Mouse (Mus musculus) urinary bladder, postnatal 14 days (tissue): ENCODE results near the gene Gm28047.
"Not testable (repeated sequence)": the region's sequence is repeated elsewhere in the genome, so short reads cannot be mapped to it uniquely, and the experiment has no call there.

ENCODE experiments used
- DNase-seq: peaks from one replicate; pipeline ENCODE4 v3.0.0; 2021; ENCODE audit warnings: low spot score

The Gm28047 gene

DNA sequence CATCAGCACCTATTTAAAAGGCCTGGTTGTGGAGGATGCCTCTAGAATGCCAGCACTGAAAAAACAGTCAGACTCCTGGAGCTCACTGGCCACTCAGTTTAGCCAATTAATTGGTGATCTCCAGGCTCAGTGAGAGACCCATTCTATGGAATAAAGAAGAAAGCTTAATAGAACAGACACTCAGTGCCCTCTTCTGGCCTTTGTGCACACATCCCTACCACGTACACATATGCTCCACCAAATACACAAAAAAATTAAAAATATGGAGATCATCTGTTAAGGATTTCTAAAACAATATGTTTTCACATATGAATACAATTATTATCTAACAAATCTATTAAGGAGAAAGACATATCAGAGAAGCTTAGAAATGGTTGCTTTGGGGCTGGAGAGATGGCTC, 4.1 kb downstream of the Gm28047 start:
- no peak for DNase-seq

DNA sequence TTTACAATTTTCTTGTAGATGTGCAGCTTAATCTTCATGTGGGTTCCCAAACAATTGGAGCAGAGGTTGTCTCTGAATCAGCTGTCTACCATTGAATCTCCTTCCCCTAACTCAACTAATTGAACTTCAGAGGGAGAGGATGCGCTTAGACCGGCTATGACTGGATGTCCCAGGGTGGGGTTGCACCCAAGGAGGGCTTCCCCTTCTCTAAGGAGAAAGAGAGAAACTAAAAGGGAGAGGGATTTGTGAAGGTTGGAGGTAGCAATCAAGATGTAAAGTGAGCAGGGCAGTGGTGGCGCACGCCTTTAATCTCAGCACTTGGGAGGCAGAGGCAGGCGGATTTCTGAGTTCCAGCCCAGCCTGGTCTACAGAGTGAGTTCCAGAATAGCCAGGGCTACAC, 5.4 kb downstream of the Gm28047 start:
- no peak for DNase-seq

DNA sequence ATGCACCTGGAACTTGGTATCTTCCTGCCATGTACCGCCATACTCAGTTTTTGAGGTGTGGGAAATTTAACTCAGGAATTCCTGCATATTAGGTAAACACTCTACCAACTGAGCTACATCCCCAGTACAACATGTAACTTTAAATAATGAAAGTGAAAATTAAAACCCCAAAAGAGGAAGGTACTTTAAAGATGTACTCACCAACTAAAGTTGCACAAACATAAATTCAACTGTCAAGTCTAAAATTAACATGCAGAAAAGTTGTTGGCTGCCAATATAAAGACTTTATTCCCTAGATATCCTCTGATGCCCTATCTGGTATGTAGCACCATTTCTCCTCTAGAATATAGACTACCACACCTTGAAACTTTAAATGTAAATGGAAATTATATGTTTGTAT, 7.2 kb downstream of the Gm28047 start:
- DNase-seq, result no peak

DNA sequence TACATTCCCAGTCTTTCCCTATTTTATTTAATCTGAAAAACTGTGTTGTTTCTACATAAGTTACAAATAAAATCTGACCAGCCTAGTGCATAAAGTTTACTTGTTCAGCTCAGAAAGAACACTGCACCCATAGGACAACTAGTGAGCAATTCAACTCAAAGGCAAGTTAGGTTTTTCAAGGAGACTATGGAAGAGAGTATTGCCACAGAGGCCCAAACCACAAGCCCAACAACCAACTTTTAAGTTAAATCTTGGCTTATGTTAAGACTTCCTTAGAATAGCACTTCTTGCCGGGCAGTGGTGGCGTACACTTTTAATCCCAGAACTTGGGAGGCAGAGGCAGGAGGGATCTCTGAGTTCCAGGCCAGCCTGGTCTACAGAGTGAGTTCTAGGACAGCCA, 8.7 kb downstream of the Gm28047 start:
- no peak for DNase-seq

DNA sequence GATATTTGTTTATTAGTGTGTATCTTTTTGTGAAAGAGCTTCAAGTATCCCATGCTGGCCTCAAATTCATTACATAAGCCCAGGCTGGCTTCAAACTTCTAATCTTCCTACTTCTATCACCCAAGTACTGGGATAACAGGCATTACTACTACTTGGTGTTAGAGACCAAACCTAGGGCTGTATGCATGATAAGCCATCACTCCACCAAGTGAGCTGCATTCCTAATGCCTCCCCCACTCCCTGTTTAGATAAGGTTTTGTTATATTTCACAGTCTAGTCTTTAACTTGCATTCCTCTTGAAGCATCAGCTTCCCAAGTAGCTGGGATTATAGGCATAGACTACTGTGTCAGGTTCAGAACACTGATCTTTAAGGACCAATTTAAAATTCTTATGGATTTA, 10.6 kb downstream of the Gm28047 start:
- no peak for DNase-seq

DNA sequence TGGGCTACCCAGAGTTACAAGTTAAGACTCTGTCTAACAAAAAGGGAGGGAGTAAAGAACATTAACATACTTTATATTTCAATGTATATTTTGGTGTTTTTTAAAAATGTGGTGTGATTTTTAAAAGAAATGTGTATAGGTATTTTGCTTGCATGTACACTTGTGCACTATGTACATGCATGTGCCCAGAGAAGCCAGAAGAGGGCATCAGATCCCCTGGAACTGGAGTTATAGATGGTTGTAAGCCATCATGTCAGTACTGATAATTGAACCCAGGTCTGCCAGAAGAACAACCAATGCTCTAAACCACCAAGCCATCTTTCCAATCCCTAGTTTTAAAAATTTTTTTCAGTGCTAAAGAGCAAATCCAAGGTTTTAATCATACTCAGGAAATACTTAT, 11.9 kb downstream of the Gm28047 start:
- no peak for DNase-seq

DNA sequence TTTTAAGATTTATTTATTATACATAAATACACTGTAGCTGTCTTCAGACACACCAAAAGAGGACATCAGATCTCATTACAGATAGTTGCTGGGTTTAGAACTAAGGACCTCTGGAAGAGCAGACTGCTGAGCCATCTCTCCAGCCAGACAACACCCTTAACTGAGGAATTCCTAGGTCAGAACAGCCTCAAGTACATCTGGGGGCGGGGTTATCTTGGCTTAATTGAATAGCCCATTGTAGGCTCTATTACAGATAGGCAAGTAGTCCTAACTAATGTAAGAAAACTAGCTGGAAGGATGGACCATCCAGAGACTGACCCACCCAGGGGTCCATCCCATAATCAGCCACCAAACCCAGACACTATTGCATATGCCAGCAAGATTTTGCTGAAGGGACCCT, 16.3 kb downstream of the Gm28047 start:
- DNase-seq, result not testable (repeated sequence)

DNA sequence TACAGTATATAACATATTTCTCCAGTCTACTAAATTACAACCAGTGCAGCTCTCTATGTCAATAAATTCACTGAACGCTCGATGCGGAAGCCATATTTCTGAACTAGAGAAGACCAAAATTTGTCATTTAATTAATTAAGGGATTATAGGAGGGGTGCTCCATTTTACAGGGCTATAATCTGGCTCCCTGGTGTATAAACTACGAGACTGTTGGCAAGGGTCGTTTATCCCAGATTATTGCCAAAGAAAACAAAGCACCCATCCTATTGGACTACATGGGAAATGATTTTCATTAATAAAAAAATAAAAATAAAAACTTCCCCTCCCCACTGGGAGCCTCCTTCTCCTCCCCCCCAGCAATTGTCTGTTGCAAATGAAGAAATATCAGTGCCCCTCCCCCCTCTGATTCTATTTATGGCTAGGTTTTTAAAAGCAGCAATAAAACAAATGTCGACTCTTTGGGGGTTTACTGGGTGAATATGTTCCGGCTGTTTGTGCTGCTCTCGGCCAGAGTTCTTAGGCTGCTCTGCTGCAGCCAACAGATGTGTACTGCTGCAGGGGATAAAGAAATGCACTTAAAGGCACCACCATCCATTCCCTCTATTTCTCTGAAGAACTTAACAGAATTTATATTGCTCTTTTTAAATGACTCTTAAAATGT, 30.7 kb downstream of the Gm28047 start:
- DNase-seq, result no peak

DNA sequence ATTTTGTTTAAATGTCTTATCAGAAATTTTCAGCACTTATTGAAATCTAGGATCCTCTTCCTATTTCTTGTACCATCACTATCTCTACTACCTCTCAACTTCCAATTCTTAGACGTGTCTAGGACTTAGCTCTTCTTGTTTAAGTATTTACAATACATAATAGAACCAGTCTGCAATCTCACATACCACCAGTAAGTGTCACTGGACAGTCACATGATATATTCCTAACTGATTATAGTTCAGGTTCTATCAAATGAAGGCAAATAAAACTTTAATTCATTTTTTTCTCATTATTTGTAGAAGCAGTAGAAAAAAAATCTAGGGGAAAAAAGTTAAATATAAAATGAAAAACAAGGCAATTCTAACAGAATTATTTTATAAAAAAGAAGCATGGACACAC, 32.2 kb downstream of the Gm28047 start:
- DNase-seq, result no peak

DNA sequence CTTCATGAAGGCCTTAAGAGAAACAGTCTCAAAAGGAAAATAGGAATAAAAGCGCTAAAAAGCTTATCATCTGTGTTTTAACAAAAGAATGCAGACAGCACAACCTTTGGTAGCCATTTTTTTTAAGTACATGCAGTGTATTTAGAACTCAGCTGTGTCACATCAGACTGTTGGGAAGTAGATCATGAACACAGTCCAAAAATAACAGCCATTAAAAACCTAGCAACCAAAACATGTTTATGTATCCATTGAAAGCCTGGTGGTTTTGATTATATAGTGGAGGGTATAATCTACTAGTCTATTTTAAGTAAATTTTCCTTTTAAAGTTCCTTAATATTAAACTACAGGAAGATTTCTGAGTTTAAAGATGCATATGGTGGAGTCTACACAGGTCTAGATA, 34.3 kb downstream of the Gm28047 start:
- DNase-seq, result no peak

DNA sequence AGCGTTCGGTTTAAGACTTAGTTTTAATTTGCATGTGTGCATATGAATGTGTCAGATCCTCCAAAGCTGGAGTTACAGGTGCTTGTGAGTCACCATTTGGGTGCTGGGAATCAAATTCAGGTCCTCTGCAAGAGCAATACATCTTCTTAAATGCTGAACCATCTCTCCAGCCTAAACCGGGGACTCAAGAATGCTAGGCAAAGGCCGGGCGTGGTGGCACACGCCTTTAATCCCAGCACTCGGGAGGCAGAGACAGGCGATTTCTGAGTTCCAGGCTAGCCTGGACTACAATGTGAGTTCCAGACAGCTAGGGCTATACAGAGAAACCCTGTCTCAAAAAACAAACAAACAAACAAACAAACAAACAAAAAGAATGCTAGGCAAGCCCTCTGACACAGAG, 35.0 kb downstream of the Gm28047 start:
- DNase-seq, result no peak

DNA sequence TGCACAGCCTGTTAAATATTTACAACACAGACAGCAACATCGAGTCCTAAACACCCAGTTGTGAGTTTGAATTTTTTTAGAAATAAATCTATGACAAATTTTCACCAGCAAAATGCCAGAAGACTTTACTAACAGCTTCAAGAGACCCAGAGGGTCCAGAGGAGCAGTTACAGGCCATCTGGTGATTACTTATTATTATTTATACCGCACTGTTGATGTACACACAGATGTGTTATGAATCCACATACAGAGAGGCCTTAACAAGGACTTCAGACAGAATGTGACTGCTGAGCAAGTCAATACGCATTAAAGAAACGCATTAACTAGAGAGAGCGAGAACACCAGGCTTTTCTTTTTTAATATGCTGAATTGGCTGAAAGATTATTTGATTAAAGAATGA, 39.4 kb downstream of the Gm28047 start:
- DNase-seq, result no peak

DNA sequence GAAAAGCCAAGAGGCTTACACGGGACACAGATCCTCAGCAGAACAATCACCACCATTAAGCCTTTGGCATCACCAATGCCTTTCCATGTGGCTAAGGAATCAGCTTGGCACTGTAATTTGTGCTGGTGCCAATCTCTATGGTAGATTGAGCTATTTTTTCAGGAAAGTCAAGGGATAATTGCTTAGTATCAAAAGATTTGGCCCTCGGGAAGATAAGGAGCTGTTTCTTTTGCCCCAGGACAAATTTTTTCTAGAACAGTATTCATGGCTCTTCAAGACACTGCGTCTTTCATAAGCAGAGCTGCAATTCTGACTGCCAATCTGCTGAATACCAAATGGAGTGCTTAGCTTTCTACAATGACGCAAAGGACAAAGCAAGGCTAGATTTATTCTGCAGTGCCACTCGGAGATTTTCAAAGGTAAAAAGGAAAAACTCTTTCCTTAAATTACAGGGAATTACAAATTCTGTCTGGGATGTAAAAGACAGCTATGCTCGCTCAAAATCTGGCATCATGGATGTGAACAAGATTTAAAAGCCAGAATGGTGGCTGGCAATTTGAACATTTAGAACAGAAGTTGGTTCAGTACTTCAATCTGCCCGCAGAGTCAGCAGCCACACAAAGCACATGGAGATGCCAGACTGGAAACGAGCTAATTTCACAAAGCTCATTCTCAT, 41.0 kb downstream of the Gm28047 start:
- no peak for DNase-seq

DNA sequence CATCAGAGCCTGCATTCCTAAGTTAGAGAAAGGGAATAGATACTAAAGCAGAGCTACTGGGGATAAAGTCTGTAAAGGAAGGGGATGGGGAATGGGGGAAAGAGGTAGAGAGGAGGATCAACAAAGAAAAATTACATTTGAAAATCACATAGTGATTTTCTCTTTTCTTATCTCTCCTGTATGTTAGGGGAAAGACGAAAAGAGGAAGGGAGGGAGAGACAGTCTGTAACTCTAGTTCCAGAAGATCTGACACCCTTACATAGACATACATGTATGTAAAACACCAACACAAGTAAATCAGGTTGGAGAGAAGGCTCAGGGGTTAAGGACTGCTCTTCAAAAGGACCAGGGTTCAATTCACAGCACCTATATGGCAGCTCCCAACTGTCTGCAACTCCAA, 43.7 kb downstream of the Gm28047 start:
- DNase-seq, result no peak

DNA sequence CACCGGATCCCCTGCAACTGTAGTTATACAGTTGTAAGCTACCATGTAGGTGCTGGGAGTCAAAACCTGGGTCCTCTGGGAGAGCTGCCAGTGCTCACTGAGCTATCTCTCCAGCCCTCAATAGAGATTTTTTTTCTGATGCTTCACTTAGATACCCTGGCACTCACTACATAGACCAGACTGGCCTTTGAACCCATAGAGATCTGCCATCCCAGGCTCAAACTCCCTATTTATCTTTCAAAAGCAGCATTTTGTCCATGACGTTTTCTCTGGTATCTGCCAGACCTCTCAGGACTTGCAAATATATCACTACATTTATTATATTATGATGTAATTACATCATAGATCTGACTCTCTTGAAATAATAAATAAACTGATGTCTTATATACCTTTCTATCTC, 46.5 kb downstream of the Gm28047 start:
- DNase-seq, result no peak

DNA sequence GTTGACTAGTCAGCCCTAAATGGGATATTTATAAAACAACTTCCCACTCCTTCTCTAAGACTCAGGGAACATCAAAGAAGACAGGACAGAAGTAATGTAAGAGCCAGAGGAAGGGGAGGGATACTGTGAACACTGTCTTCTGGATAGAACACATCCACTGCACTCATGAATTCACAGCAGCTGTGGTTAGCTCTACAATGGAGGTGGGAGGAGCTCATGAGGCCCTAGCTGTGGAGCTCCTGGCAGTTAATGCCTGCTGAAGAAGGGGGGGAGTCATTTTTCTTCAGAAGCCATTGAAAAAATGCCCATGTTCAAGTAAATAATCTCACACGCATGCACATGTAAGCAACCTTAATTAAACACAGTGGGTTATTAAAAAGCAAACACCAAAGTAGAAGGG, 47.9 kb downstream of the Gm28047 start:
- no peak for DNase-seq

DNA sequence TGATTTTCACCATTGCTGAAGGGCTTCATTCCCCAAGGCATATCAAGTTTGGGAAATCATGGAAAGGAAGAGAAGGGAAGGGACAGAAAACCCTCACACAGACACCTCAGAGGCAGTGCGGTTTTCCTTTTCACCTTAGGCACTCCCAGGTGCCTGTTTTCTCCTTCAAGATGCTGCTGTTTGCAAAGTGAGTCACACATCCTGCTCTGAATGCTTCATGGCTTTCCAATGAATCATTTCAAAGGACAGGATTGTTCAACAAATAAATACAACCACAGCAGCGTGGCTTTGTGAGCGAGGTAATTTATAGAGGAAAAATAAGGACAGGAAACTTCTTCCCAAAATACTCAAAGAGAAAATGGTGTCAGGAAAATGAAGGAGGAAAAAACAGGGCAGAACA, 52.8 kb downstream of the Gm28047 start:
- peak; percentile 22 for DNase-seq

DNA sequence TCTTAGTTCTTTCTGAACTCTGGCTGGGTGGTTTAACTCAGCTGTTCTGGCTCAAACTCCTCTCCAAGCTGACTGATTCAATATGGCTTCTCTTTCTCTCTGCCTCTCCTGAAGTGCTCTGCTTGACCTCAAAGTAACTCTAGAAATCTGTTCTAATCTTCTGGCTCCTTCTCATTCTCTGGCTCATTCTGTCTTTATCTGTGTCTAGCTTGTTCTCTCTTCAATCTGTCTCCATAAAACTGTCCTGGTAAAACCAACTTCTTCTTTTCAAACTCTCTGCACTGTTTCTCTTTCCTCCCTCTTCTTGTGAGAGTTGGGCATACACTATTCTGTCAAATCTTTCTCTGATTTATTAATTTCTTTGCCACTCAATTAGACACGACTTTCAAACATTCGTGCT, 57.0 kb downstream of the Gm28047 start:
- DNase-seq, result no peak

DNA sequence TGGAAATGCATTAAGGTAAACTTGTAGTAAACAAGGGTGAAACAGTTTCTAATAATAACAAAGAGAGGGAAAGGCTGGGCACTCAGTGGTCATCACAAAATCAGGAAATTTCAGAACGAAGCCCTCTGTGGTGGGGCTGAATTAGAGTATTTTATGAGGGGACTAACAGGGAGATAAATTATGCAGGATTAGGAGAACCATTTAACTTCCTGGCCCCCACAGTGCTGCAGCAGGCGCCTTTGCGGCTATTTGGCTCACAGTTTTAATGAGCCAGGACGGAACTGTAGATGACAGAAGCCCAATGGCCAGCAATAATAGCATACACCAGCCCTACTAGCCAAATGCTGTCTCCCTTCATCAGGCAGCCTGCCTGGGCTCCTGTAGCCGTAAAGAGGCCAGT, 61.2 kb downstream of the Gm28047 start:
- no peak for DNase-seq

DNA sequence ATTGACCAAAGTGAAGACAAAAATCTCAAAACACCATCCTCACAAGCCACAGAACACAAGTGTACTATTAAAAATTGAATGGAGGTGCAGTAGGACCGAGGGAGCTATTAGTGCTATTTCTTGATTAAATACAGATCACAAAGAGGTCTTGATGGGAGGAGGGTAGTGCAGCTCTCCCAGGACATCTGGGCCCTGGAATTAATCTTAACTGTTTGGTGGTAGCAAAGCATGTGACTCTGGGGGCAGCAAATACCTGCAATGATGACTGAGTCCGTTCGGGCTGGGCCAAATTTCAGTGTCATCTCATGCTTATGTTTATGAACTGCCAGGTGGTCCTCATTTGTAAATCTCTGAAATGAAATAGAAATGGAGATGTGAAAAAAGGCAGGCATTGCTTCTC, 61.8 kb downstream of the Gm28047 start:
- DNase-seq, result no peak

DNA sequence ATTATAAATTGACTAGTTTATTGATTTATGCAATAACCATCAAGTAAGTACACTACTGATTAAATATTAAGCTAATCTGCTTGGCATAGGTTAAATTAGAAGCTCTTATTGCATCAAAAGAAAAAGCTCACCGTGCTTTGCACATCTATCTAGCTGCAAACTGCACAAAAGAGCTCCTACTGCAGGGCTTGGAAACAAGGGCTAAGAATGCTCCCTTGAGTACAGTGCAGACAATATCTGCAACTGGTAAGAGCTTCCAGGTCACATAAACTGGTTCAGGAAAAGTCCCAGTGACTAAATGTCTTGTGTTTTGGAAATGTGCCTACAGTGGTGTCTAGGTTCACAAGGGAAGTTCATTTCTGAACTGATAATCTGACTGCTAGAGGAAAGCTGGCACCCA, 62.4 kb downstream of the Gm28047 start:
- no peak for DNase-seq

DNA sequence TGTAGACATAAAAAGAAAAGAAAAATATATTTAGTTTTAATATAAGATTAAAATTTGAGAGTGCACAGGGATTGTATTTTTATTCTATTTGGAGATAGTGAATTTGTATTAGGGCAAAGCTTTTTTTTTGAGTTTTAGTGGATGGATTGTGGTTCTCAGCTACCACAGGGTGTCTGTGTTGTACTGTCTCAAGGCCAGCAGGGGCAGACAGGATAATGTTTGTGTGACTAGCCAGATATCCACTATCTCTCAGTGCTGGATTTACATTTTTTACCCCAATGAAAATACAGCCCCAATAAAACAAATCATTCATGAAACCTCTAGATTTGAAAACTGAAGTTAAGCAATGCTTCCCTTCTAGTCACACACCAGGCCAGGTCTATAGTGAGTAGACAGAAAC, 67.3 kb downstream of the Gm28047 start:
- DNase-seq, result no peak

DNA sequence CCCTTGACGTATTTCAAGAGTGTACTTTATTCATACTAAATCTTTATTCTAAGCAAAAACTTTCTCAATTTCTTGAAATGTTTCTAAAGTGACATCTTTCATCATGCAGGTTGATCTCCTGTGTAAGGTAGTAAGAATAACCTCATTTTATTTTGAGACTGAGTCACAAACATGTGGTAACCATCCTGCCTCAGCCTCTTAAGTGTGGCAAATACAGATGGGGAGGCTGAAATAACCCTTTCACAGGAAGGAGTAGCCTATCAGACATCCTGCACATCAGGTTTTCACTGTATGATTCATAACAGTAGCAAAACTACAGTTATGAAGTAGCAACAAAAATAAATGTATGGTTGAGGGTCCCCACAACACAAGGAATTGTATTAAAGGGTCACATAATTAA, 69.3 kb downstream of the Gm28047 start:
- no peak for DNase-seq

DNA sequence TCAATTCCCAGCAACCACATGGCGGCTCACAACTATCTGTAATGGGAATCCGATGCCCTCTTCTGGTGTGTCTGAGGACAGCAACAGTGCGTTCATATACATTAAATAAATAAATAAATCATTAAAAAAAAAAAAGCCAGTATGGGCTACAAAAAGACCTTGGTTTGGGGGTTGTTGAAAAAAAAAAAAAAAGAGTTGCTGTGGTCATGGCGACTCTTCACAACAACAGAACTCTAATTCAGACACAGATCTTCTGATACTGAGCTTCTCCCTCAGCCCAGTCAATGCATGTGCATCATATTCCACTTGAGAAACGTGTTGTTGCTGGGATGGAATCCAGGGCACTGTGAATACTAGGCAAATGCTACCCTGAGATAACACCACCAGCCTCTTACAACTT, 72.3 kb downstream of the Gm28047 start:
- no peak for DNase-seq
